Mouse (Mus musculus) T-cell, adult 2 months (primary cell): ENCODE data around the gene Plk5.

Experiments used
- DNase-seq: peaks from one replicate; pipeline ENCODE4 v3.0.0; 2022; ENCODE audit warnings: low spot score

Gene Plk5

GRCm38 (mm10) chr10:80356001-80356682 is at the start of gene Plk5:
Gene Plk5, plus strand, starts transcription at chr10:80356459.
- DNase-seq: no peak

DNA sequence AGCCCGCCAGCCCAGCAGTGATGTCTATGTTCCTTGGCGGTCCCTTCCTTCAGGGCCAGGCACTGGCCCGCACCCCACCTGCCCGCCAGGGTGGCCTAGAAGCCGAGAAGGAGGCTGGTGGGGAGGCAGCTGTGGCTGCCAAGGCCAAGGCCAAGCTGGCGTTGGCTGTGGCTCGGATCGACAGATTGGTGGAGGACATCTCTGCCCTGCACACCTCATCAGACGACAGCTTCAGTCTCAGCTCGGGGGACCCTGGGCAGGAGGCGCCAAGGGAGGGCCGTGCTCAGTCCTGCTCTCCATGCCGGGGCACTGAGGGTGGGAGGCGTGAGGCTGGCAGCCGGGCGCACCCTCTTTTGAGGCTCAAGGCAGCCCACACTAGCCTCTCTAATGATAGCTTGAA is 44.7 kb upstream of the Plk5 start:
- no peak for DNase-seq

DNA sequence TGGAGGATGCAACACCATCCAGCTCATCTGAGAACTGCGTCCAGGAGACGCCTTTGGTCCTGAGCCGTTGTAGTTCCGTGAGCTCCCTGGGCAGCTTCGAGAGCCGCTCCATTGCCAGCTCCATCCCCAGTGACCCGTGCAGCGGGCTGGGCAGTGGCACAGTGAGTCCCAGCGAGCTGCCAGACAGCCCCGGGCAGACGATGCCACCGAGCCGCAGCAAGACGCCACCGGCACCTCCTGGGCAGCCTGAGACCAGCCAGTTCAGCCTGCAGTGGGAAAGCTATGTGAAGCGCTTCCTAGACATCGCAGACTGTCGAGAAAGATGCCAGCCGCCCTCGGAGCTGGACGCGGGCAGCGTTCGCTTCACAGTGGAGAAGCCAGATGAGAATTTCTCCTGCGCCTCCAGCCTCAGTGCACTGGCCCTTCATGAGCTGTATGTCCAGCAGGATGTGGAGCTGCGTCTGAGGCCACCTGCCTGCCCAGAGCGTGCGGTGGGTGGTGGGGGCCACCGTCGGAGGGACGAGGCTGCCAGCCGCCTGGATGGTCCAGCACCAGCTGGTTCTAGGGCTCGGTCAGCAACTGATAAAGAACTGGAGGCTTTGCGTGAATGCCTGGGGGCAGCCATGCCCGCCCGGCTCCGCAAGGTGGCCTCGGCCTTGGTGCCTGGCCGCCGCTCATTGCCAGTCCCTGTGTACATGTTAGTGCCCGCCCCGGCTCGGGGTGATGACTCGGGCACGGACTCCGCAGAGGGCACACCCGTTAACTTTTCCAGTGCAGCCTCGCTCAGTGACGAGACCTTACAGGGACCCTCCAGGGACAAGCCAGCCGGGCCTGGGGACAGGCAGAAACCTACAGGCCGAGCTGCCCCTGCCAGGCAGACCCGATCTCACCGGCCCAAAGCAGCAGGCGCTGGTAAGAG is 43.4 kb upstream of the Plk5 start:
- no peak for DNase-seq

DNA sequence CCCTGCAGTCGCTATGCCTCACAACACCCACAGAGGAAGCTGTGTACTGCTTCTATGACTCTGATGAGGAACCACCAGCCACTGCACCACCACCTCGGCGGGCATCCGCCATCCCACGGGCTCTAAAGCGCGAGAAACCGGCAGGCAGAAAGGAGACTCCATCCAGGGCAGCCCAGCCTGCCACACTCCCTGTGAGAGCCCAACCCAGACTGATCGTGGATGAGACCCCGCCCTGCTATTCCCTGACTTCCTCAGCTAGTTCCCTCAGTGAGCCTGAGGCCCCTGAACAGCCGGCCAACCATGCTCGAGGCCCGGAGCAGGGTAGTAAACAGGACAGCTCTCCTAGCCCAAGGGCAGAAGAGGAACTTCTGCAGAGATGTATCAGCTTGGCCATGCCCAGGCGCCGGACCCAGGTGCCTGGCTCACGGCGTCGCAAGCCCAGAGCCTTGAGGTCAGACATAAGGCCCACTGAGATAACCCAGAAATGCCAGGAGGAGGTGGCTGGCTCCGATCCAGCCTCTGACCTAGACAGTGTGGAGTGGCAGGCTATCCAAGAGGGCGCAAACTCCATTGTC is 42.5 kb upstream of the Plk5 start:
- DNase-seq: no peak

DNA sequence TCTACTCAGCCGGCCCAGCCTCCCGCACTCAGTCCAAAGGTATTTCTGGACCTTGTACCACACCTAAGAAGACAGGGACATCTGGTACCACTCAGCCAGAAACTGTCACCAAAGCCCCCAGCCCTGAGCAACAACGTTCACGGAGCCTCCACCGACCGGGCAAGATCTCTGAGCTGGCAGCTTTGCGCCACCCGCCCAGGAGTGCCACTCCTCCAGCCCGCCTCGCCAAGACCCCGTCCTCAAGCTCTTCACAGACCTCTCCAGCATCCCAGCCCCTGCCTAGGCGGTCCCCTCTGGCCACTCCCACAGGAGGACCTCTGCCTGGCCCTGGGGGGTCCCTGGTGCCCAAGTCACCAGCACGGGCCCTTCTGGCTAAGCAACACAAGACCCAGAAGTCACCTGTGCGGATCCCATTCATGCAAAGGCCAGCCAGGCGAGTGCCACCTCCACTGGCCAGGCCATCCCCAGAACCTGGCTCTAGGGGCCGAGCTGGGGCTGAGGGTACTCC is 41.7 kb upstream of the Plk5 start:
- DNase-seq: no peak

DNA sequence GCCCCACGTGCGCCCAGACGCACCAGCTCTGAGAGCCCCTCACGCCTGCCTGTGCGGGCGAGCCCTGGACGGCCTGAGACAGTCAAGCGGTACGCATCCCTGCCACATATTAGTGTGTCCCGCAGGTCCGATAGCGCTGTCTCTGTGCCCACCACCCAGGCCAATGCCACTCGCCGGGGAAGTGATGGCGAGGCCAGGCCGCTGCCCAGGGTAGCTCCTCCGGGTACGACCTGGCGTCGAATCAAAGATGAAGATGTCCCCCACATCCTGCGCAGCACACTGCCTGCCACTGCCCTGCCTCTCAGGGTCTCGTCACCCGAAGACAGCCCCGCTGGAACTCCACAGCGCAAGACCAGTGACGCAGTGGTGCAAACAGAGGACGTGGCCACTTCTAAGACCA is 40.9 kb upstream of the Plk5 start:
- no peak for DNase-seq

DNA sequence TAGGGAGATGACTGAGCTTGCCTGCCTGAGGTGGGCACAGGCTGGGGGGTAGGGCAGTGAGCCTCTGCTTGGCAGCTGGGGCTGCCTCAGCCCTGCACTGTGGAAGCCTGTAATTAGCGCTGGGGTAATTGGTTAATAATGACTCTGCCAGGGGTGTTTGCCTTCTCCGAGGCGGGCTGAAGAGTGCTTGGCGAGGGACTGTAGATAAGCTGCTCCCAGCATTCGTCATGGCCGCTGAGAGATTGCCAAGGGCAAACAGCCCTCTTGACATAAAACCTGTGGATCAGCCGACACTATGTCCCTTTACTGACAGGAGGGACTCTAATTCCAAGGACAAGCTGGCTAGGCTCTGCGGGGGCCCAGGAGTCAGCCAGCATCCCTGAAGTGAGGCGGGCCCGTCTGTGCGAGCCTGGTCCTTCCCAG is 39.9 kb upstream of the Plk5 start:
- no peak for DNase-seq

DNA sequence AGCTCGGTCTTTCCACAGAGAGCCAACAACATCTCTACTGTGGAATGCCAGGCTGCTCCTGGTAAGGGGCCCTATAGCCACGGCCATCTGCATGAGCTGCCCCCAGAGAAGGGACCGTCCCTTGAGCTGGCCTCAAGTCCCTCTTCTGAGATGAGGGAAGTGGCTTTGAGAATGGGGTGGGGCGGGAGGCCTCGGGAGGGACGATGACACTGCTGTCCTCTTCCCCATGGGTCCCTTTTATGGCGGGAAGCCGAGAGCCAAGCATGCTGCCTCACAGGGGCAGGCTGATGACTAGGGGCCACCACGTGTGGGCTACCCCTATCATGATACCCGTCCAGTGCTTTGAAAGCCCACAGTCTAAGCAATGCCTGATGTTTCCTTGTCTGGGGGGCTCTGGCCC is 39.2 kb upstream of the Plk5 start:
- no peak for DNase-seq

DNA sequence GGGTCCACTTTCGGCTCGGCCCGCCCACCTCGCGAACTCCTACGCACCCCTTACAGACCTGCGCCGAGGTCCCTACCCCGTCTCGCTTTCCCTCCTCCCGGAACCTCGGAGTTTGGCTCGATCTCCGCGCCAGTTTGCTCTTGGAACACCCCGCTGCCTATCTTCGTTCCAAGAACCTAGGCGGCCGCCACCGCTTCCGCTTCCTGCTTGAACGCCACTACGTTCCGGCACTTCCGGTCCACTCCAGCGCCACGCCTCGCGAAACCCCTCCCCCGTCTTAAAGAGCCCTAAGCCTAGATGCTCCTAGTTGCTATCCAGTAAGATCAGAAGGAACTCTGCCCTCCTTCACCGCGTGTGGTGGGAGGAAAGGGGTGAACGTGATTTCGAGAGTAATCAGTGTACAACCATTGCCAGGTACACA is 35.9 kb upstream of the Plk5 start, which contains the start of gene 2310011J03Rik:
Gene 2310011J03Rik, minus strand, starts transcription at position 198 of the 421 bp plus-strand sequence.
- peak; percentile 90 for DNase-seq

DNA sequence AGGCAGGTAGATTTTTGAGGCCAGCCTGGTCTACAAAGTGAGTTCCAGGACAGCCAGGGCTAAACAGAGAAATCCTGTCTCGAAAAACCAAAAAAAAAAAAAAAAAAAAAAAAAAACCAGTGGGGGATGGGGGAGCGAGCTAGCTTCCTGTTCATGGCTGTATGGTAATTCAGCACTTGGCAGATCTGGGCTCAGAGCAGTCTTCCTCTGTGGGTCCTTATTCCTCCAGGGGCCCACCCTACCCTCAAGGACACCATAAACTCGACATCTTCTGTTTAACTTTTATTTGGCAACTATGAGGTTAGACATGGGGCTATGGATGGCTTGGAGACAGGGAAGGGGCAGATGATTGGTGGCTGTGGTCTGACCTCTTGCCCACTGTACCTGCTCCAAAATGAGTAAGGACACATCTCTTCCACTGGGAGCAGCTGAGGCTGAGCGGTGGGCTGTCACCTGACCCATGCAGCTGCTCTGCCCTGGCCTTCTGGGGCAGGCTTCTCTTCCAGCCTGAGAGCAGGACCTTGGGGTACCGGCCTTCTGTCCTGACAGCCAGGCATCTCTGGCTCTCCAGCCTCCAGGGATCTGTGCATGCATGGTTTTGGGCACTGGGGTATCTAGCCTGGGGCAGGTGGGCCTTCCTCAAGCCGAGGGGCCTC is 35.1 kb upstream of the Plk5 start:
- DNase-seq: no peak

DNA sequence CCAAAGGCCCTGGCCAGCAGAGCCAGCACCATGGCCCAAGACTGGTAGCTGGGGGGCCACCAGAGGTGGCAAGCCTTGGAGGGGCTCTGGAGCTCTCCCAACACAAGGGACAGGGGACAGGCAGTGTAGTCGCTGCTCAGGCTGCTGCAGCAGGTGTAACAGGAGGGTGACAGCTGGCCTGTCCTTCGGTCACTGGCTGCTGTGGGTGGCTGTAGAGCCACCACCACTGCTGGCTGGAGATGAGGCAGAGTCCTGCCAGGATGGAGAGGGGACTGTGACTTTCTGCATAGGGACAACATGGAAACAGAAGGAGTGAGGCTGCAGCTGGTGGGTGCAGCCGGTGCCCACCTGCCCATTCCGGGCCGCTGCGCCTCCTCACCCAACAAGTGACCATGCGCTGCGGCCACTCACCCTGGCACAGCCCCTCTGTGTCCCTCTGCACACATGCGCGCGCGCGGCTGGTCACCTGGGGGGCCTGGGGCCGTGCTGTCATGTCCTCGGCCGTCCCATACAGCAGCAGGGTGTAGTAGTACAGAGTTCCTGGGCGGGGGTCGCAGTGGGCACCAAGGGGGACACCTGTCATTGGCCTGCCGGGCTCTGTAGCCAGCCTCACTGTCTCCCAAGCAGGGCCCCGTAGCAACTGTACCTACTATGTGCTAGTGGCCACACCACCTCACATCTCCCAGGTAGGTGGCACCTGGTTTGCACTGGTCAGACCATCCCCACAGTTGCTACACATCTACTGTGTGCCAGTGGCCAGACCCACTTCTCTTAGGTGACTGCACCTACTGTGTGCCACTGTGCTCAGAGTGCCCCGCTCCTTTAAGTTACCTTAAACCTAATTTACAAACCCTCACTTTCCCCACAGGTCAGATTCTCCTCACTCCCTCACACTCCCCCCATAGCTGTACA is 34.3 kb upstream of the Plk5 start:
- DNase-seq: no peak

GRCm38 (mm10) chr10:80322811-80323211 is 33.4 kb upstream of the Plk5 start:
- DNase-seq: peak; percentile 34

- DNase-seq: peak; percentile 52
These were observed 32.8 kb upstream of the Plk5 start for GRCm38 (mm10) chr10:80323261-80324119.

DNA sequence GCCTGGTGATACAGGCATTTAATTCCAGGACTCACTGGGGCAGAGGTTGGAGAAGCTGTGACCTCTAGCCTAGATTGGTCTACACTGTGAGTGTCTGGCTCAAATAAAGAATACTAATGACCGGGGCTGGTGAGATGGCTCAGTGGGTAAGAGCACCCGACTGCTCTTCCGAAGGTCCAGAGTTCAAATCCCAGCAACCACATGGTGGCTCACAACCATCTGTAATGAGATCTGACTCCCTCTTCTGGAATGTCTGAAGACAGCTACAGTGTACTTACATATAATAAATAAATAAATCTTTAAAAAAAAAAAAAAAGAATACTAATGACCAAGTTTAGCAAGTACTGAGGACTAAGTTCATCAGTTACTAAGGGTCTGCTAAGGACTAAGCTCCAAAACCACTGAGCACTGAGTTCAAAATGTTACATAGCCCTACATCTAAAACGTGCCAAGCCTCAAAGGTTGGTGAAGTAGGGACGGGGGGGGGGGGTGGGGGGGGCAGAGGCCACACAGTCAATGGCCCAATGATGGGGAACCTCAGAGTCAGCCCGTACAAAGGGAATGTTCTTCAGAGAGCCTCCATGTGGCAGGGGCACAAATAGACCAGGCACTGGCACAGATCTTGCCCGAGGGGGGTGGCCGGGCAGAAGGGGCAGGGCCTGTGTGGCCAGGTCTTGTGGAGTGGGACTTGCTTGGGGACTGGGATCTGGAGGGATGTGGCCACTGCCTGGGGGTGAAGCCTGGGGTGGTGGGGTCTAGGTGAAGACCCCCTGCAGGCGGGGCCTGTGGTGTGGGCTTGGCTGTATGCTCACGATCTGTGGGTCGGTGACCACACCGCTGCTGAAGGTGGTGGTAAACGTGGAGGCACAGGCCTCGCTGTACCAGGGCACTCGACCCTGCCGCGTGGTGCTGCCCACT is 31.9 kb upstream of the Plk5 start:
- DNase-seq: no peak

- DNase-seq: no peak
These were observed 31.2 kb upstream of the Plk5 start for GRCm38 (mm10) chr10:80325045-80325444.

DNA sequence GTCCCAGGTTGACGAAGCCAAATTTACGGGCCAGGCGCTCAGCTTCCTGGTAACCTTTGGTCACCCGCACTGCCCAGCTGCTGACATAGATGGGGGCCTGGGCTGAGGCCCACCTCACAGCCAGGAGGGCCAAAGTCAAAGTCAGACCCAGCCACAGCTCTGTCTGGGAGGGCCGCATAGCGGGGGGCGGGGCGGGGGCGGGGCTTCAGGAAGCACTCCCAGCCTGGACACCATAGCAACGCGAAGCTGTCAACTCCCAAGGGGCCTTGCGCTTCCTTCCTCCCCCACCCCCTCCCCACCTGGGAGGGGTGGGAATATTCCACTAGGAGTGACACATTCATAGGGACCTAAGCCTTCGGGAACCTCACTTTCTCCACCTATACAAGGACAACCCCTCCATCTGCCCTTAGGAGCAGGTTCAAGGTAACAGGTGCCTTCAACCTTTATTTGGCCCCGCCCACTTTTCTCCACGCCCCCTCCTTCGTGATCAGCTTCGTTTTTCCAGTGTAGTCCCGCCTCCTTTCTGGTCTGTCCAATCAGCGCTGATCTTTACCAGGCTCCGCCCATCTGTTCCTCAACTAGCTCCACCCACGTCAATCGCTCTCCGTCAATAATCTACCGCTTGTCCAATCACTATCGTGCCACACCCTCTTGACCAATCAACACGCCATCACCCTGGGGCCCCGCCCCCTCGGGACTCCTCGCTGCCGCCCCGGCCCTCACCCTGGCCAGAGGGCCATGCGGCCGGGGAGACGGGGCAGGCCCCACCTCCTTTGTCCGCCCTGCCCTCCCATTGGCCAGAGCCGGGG is 26.8 kb upstream of the Plk5 start, which contains the start of the genes Pcsk4 and Reep6:
Gene Pcsk4, minus strand, starts transcription at position 226 of the 809 bp plus-strand sequence.
Gene Reep6, plus strand, starts transcription at position 681 of the 809 bp plus-strand sequence.
- DNase-seq: peak; percentile 83

- no peak for DNase-seq
These were observed 26.2 kb upstream of the Plk5 start for GRCm38 (mm10) chr10:80330084-80330483.

DNA sequence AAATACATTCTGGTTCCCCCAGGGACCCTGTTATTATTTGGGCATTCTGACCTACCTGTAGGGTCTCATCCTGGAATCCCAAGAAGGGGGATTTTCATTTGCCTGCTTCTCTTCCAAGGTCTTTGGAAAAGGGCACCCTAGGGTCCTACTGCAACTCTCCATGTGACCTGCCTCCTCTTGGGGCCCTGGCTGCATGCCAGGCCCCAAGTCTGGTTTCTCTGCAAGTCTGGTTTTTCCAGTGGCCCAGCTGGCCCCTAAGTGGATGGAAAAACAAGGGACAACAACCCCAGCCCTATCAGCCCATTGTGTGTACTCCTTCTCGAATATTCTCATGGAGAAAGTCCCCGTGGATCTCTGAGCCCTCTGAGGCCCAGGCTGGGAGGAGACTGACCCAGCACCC is 25.4 kb upstream of the Plk5 start:
- no peak for DNase-seq
